Mouse (Mus musculus) retina, adult 2 months (tissue): ENCODE measurements around the gene Cep112.

Experiments
- DNase-seq: peaks from one replicate; pipeline ENCODE4 v3.0.0-alpha.2; 2012; ENCODE audit warnings: low read depth, low spot score

Gene Cep112

GRCm38 (mm10) chr11:108605301-108605700, 180.3 kb downstream of the Cep112 start:
- DNase-seq = no peak

DNA sequence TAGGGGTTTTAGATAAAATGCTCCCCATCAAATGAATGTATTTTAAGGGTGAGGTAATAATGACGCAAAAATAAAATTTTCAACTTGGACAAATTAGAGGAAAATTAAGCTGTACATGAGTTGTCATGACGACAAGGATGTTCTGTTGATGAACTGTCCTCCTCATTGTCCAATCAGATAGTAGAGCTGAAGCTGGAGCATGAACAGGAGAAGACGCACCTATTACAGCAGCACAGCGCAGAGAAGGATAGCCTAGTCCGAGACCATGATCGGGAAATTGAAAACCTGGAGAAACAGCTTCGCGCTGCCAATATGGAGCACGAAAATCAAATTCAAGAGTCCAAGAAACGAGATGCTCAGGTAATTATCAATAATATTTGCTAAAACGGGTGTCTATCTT, 181.0 kb downstream of the Cep112 start:
- DNase-seq = no peak

DNA sequence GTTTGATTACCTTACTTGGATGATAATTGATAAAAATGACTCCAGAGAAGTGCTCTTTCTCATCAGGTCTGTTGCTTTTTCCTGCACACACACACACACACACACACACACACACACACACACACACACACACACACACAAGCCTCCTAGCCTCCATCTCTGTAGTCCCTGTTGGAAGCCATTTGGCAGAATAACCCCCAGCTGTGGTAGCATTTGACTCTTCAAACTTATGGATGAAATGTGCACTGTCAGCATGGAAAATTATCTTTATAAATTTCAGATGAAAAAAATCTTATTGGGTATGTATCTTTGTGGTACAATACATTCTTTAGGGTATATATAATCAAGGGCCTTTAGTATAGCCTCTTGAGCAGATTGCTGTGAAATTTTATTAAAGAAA, 181.8 kb downstream of the Cep112 start:
- no peak for DNase-seq

DNA sequence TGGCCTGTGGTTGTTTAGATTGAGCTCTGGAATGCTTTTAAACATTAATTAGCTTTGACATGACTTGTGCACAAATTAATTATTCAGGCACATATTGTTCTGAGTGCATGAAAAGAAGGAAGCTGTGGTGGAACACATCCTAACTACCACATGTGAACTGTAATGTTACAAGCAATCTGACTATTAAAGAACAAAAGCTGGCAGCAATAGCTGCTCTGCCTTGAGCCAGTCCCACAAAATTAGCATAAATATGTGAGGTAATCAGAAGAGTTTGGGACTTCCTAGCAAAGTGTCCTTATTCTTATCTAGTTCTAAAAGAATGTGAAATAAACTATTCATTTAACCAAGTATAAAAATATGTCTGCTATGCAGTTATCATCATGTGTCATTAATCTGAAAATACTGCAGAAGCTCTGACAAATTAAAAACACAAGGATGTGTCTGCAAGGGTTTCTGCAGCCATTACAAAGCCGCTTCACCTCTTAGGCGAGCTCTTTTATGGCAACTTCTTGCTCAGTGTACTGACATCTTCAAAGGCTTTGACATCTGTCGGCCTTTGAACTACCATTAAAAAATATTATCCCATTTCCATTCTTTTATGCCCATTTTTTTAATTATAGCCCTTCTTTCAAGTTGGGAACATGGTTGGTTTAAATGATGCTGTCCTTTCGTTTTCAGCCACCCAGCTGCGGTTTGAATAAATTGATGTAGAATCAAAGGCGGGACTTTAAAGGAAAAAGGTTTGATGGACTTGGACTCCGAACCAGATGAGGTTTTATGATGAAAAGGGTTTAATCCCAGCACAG, 195.8 kb downstream of the Cep112 start:
- DNase-seq = no peak

GRCm38 (mm10) chr11:108621434-108621901, 196.5 kb downstream of the Cep112 start:
- no peak for DNase-seq

DNA sequence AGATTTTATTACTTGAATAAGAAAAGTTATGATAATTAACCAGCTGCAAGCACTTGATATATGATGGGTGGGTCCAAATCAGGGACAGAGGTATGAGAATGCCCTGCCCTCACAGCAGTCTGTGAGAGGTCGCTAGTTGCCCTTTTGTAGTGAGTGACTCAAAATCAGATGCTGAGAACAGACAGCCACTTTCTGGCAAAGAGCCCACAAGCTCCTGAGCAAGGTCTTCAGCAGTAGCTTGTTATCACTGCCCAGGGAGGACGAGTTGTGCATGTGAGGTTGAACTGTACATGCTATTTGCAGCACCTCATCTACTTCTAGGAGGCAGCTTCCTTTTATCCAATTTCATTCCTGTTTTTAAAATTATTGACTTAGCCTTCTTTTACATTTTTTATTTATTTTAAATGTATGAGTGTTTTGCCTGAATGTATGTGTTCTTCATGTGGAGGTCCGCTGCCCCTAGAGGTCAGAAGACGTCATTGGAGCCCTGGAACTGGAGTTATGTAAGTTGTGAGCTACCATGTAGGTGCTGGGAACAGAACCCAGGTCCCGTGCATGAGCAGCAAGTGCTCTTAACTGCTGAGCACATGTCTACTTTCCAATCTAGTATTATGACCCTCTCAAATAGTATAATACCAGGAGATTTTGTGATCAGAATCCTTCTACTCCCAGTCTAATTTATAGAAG, 200.7 kb downstream of the Cep112 start:
- no peak for DNase-seq

GRCm38 (mm10) chr11:108637780-108638179, 212.8 kb downstream of the Cep112 start:
- no peak for DNase-seq

GRCm38 (mm10) chr11:108655574-108655973, 230.6 kb downstream of the Cep112 start:
- DNase-seq = no peak

- no peak for DNase-seq
Measured at GRCm38 (mm10) chr11:108682014-108682413, 257.0 kb downstream of the Cep112 start.

DNA sequence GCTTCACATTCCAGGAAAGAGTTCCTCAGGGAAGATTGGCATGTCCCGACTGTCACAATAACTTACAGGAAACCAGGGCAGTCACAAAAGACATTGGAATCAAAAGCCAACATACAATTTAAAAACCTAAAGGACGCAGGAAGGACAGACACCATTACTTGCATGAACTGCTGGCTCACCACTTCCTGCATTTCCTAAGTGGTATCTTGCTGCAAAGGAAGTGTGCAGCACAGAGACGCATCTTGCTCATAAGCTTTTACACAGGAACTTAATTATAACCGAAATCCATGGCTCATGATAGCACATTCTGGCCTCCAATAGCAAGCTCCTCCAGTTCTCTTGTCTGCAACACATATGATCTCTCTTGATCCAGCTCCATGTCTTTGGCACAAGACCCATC, 271.6 kb downstream of the Cep112 start:
- DNase-seq = no peak

- DNase-seq = no peak
Measured at GRCm38 (mm10) chr11:108752301-108752700, 327.3 kb downstream of the Cep112 start.

DNA sequence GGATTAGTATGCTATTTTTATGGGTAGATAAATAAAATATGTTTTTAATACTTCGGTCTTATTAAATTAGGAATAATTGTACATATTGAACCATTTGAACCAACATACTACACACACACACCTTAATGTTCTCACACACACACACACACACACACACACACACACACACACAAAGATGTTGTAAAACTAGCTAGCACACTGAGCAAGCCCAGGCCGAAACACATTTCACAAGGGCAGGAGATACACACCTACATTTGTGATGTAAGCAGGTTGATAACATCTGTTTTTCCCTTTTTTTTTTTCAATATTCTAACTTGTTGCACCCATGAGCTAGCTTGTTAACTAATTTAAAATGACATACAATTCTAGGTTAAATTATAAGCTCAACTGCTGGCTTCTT, 327.8 kb downstream of the Cep112 start:
- no peak for DNase-seq

DNA sequence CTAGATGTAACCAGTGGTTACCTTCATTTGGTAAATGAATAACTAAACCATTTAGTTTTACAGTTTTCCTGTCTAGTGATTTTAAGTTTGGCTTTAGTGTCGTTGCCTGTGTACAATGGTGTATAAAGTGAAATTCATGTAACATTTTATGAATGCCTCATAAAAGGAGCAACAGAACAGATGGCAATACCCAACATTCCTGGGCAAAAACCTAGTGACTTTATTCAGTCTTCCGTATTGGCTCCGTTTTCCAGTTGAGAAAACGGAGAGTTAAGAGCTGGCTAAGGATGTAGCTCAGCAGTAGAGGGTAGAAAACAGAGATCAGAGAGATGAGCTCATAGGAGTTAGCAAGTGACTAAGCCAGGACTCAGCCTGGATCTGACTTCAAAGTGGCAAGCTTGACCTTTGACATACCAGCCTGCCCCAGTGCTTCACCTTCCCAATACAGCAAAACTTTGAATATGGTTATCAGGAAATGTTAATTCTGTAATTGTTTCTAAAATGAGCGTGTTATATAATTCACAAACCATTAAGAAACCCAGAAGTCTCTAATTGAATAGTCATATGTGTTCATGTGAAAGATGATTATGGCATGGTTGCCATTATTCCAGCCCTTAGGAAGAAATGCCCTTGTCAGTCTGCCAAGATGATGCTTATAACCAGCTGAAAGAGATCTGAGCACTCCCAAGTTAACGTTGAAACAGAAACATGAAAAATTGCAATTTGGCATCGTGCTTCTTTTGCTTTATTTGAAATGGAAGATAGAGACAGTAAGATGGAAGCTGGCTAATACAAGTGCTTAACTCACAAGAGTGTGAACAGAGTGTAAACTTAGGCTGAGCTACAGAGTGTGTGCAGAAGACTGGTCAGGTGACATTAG, 328.6 kb downstream of the Cep112 start:
- no peak for DNase-seq

DNA sequence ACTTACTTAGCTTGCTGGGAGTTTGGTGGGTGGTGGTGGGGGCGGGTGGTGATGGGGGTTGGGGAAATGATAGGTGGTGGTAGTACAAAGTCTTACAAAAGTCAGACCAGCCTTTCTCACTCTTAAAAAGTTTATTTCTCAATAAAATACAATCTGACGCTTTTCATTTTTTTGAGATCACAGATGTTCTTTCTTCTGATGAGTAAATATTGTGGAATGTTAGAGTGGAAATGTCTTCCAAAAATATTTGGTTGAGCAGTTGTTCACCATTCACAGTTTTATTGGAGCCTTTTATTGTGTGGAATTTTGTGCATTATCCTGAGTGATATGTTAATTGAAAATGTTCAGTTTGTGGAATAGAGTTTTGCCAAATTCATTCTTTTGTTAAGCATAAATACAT, 332.2 kb downstream of the Cep112 start:
- no peak for DNase-seq

DNA sequence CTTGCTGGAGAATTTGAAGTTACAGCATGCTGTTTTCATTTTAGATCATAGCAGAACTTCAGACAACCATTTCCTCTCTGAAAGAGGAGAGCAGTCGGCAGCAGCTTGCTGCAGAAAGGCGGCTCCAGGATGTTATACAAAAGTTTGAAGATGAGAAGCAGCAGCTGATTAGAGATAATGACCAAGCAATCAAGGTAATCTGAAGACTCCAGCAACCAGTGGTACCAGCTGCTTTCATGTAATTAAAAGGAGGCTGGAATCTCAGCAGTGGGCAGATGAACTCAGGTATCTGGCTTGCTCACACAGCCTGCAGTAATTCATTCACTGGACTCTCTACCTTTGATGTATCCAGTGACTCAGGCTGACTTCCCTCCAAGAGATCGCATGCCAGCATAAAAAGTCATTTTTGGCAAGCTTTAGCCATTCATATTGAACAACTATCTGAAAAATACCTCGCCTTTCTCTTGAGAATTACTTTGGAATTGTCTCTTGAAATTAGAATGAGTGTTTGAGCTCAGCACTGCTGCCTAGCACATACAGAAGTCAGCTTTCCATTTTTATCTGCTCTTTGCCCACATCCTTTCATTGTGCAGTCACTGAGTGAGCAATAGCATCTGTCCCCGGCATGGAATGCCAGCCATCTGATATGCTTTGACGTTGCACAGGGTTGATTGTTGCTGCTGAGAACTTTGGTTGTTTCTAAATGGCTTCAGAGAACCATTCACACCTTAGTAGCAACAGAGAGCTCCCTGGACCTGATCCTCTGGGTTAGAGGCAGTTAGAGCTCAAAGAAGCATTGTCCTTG, 332.8 kb downstream of the Cep112 start:
- DNase-seq = no peak

DNA sequence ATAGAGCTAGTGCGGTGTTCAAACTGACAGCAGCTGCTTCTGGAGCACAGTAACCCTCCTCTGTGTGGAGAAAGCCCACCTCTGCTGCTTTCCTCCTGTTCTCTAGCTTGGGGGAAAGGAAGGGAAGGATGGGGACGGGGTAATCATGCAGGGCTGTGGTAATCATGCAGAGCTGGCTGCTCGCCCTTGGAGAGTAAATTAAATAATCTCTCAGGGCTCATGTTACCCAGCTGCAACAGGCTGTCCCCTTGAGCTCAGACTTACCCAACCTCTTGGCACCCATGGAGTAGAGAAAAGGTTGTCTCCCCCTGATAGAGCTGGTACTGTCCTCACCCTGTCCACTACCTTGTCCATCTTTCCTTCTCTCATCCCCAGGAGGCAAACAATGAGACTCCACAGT, 345.1 kb downstream of the Cep112 start:
- no peak for DNase-seq

- DNase-seq = no peak
Measured at GRCm38 (mm10) chr11:108774019-108774670, 349.2 kb downstream of the Cep112 start.

DNA sequence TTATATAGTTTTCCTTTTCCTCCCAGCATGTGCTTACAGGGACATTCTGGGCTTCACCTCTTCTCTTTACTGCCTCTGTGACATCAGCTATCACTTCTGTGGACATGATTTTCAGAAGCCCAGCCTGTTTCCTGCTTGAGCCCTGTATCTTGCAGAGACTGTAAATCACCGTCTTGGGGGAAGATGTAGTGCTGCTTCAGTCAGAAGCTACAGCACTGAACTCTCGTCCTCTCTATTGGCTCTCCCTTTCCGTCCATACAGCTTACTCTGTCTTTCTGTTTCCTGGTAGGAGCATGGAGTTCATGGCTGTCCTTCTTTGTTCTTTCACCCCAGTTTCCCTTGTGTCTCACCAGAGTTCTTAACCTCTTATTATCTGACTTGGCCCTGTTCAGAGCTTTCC, 352.2 kb downstream of the Cep112 start:
- DNase-seq = no peak

DNA sequence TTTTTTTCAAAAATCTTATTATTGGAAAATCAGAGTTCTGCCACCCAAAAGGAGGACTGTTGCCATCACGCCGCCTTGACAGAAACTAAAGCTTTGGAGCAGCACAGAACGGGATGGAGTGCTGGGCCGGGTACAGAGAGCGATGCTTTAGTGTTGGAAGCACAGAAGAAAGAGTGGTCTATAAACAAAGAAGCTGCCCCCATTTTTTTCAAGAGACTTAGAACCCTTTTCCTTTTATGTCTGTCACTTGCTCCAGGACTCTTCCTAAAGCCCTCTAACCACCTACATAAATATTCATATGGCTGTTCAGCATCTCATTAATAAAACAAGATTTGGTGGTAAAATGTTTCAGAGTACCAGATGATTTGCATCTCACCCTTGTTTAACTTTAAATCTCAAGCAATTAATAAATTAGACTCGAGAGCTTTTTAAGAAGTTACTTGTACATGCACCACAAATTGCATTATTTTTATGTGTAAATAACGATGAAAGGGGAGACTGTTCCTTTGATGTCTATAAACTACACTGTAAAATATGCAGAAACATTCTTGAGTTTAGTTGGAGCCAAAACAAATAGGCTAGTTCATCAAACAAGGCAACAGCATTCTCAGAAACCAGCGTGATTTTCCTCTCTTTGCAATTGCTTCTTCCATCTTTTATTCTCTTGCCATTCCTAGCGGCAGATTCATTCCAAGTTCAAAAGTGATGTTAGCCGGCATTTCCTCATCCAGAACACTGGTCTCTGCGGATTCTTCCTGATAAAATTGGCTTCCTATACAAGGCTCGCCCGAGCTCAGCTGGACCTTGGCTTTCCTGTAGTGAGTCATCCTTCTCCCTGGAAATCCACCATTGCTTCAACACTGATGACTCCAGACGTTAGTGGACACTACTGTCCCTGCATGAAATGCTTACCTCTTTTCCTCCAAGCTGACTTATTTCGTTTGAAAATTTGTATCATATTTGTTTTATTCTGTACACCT, 355.6 kb downstream of the Cep112 start:
- DNase-seq = no peak

DNA sequence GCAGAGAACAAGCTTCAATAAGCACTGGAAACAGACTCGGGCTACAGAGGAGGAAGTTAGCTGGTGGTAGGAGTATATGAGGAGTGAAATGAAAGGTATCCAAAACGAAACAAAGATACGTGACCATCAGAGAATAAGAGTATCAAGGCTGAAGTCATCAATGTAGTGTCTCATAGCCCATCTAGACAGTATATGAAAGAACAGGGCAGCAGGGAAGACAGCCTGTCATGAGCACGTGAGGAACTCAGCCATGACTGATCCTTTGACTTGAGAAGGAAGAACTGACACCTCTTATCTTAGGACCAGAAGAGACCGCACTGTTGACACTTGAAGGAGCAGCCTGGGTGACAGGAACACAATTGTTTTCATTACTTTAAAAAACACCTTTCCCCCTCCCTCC, 373.4 kb downstream of the Cep112 start:
- DNase-seq = no peak
